Mouse (Mus musculus) left cerebral cortex, adult 9 months (tissue): ENCODE data around the gene Mypn.

Experiments used
- DNase-seq, 2 experiments: peaks; one replicate each; pipeline ENCODE4 v3.0.0; 2022; ENCODE audit warnings: low spot score in 2 of 2

Mypn gene

DNA sequence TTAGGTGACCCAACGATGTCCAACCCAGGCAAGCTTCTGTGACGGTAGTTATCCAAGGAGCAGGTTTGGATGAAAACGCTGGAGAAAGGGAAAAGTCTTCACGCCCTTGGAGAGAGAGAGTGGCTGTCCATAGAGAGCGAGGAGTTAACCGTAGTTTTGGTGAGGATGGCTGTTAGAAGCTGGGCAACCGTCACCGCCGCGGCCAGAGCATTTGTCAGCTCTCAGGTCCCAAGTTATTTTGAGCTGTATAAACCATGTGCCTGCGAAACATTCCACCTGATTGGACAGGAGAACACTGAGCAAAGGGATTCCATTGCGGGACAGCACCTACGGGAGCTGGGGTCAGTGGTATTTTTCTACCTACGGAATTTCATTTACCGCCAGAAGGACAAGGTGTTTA lies at the start of gene Mypn:
Gene Mypn, minus strand, starts transcription at position 225 of the 400 bp plus-strand sequence.
- no peak for DNase-seq

- no peak for DNase-seq
Measured at GRCm38 (mm10) chr10:63248421-63248820, 44.7 kb upstream of the Mypn start.

- DNase-seq = no peak
Measured at GRCm38 (mm10) chr10:63247457-63247856, 43.7 kb upstream of the Mypn start.

GRCm38 (mm10) chr10:63245846-63246245 lies 42.1 kb upstream of the Mypn start:
- no peak for DNase-seq

DNA sequence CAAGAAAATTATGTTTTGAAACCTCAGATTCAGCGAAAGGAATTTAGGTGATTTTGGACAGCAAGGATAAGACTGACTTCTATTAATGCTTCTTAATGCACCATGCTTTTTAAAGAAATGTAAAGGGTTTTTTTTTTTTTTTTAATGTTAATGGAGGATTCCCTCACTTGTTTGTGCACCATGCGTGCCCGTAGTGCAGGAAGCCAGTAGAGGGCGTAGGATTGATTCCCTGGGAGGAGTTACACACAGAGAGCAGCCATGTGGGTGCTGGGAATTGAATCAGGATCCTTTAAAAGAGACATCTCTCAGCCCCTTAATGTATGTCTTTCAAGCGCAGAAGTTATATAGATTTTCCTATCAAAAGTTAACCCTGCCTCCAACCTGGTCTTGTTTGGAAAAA lies 41.0 kb upstream of the Mypn start:
- no peak for DNase-seq

DNA sequence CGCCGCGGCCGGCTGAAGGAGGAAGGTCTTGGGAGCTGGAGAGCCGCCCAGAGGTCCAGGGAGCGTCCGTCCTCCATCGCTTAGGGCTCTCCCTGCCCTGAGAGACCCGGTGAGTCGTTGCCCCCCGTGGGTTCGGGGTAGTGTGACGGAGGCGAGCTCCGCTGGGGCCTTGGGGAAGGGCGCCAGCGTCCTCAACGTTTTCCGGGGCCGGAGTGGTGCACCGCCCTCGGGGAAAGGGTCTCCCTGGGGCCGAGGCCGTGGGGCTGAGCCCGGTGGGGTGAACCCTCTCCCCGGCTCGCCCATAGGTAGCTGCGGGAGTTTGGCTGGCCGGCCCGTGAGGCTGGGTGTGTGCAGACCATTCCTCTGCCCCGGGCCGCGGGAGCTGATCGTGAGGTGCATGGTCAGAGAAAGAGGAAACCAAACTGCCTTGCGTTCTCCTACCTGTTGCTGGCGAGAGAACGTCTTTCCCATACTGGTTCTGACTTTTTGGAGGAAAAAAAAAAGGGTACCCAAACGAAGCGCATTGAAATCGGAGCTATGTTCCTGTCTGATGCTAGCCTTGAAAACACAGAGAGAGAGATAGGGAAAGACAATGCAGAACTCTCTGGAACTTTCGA lies 40.4 kb upstream of the Mypn start:
- no peak for DNase-seq

GRCm38 (mm10) chr10:63243493-63244054 lies 39.8 kb upstream of the Mypn start, which contains the start of gene Herc4:
TSS of gene Herc4 (plus strand) at chr10:63243810.
- DNase-seq = peak; percentile 79 to 94

DNA sequence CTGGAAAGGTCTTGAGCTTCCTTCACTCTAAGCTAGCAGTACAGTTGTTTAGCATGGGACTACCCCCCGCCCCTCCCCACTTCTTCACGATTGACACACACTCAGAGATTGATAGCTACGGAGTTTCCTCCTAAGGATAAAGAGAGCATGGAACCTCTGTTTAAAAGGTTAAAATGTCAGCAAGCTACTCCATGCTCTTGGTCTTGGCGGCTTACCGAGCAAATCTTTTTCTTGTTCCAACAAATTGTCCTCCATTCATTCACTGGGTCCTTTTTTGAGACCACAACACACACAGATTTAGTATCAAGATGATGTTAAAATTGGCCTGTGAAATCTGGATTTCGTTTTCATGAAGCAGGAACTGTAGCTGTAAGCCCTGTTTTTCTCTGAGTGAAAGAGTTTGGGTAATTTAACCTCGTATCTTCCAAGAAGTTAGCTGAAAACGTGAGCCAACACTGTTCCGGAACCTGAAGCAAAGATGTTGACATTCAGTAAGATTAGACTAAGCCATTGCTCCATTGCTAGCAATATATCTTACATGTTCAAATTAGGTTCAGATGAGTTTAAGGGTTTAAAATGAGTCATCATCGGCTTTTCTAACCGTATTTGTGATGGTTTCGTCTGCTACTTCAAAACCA lies 39.2 kb upstream of the Mypn start:
- DNase-seq = no peak

- DNase-seq = no peak
Measured at GRCm38 (mm10) chr10:63240868-63241271, 37.1 kb upstream of the Mypn start.

- no peak for DNase-seq
Measured at GRCm38 (mm10) chr10:63239848-63240247, 36.1 kb upstream of the Mypn start.

DNA sequence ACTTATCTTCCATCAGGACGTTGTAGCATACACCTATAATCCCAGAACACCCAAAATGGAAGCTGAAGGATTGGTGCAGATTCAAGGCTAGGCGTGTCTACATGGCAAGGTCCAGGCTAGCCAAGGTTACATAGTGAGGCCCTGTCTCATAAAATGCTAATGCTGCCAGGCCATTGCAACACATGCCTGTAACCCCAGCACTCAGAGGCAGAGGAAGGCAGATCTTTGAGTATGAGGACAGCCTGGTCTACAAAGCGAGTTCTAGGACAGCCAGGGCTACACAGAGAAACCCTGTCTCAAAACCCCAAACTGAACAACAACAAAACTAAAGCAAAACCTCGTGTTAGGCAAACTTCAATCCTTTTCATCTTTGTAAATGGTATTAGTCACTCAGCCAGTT lies 34.3 kb upstream of the Mypn start:
- DNase-seq = no peak

DNA sequence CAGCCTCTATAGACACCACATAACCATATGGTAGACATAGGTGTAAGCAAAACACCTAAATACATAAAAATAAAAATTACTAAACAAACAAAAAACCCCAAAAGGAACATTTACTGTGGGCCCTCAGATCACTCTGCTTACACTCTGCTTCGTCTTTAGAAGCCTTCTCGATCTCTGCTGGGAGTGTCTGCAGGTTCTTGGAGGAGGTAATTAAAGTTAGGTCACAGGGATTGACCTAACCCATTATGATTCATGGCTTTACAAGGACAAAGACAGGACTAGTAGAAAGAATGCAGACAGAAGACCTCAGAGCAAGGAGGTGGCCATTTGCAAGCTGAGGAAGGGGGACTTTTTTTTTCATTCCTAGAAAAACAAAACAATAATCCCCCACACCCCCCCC lies 33.5 kb upstream of the Mypn start:
- no peak for DNase-seq

- no peak for DNase-seq
Measured at GRCm38 (mm10) chr10:63236663-63237062, 32.9 kb upstream of the Mypn start.

GRCm38 (mm10) chr10:63235889-63236288 lies 32.1 kb upstream of the Mypn start:
- no peak for DNase-seq

- DNase-seq = peak in 1 of 2 experiments; percentile 29
Measured at GRCm38 (mm10) chr10:63234133-63234532, 30.4 kb upstream of the Mypn start.

GRCm38 (mm10) chr10:63231630-63232029 lies 27.9 kb upstream of the Mypn start:
- no peak for DNase-seq

GRCm38 (mm10) chr10:63230854-63231253 lies 27.1 kb upstream of the Mypn start:
- peak in 1 of 2 experiments; percentile 31 for DNase-seq

DNA sequence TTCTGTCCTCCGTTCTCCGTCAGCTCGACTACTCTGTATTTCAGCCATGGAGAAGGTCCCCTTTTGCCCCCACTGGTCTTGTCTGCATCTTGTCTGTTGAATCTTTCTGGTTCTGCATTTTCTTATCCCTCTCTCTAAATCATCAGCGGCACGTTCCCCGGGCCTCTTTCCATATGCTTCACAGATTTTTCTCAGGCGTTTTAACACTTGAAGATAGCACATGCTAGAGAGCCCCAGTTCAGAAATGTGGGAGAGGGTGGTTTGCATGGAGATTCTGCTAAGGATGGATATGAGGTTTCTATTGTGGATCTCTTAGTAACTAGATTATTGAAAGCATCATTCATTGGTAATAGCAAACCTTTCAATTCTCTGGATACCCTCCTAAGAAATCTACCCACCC lies 26.5 kb upstream of the Mypn start:
- peak in 1 of 2 experiments; percentile 30 for DNase-seq

DNA sequence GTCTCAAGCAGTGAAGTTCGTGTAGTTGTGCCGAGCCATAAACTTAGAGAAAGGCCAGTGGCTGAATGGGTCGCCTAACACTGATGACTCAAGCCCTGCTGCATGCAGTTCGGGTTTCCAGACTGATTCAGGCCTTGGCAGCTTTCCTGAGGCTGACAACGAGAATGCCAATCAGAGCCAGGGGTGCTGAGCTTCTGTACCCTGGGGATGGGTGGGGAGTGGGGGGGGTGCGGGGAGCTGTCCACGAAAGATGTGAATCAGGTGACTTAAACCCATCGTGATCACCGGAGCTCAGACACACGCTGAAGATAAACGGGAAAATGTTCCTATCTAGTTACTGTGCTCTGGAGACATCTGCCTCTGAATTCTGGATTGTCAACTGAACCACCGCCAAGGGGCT lies 20.6 kb upstream of the Mypn start:
- no peak for DNase-seq

DNA sequence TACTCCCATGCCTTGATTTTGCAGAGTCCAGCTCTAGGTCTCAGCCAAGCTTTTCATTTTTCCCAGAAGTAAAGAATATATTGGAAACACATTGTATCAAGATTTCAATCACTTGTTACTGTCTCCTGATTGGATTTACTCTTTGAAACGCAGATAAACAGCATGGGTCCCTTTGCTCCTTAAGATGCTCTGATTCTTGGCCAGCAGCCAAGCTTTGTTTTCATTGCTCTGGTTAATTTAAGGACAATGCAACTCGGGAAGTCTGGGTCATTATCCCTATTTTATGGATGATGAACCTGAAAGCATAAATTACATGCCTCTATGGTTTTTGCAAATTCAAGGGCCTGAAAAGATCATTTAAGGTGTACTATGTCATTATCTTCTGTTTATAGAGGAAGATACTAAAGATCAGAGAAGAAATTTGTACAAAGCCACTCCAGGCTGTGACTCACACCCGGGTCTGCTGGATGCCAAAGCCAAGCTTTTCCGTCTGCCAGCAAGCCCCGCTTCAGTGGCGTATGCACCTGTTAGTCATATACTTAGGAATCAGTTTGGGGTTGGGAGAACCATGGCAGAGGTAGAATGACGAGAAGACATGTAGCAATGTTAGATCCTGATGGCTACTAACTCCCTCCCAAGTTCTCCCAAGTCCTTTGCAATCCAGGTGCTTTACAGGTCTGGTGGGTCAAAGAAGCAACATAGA lies 17.5 kb upstream of the Mypn start:
- DNase-seq = no peak

GRCm38 (mm10) chr10:63208871-63209270 lies 5.1 kb upstream of the Mypn start:
- DNase-seq = no peak

- DNase-seq = no peak
Measured at GRCm38 (mm10) chr10:63203002-63203401, 750 bp downstream of the Mypn start.

GRCm38 (mm10) chr10:63201534-63201933 lies 2.2 kb downstream of the Mypn start:
- DNase-seq = no peak
